8 mouse cellular contexts compared by ENCODE assay signal in genomic region chr4:43957292-43957845, GRCm38 (mm10). TPM values are rescaled to one million over a fixed set of nuclear protein-coding genes. Genes with fewer than 3 reads are reported as not detected.
DNase-seq lines count a peak whose midpoint lies in the region; ATAC-seq and TF ChIP-seq lines count a peak whose summit lies in the region.

TSS of gene Glipr2 (plus strand) at chr4:43957401.

- TF ChIP-seq POLR2A in spleen, adult 2 months (IDR thresholded peaks at IDR 0.05; ENCODE audit: low read depth, low read length): peak; percentile 10; the same call in 1 of the 2 replicates

- no peaks in the 10 kb centered on the region for H3K27me3 ChIP-seq in embryonic facial prominence, embryonic 11.5 days (ENCODE audit: control insufficient read depth, insufficient read depth, low read length)
- no peaks in the 10 kb centered on the region for H3K27me3 ChIP-seq in intestine, postnatal 0 days (replicated peaks; ENCODE audit: control insufficient read depth, insufficient read depth, low read length)
- no peaks in the 10 kb centered on the region for H3K27me3 ChIP-seq in limb, embryonic 15.5 days
- no peaks in the 10 kb centered on the region for H3K27me3 ChIP-seq in midbrain, embryonic 16.5 days (ENCODE audit: control insufficient read depth, insufficient read depth, low read depth, low read length)
- no peaks in the 10 kb centered on the region for H3K27me3 ChIP-seq in spleen, adult 2 months (ENCODE audit: control insufficient read depth, insufficient read depth, low read length)

- peak within 1 kb of the TSS; percentile 92 for H3K4me2 ChIP-seq in embryonic facial prominence, embryonic 11.5 days (ENCODE audit: low read depth, low read length)
- H3K4me2 ChIP-seq in intestine, postnatal 0 days (replicated peaks; ENCODE audit: low read depth): peak within 1 kb of the TSS; percentile 99
- peak within 1 kb of the TSS; percentile 93 for H3K4me2 ChIP-seq in limb, embryonic 15.5 days
- H3K4me2 ChIP-seq in midbrain, embryonic 16.5 days (ENCODE audit: low read length): peak within 1 kb of the TSS; percentile 96

- peak; percentile 86 to 87 for DNase-seq in cerebellum, postnatal 10 days
- no peak for DNase-seq in cerebellum, adult 11 months
- peak; percentile 94 for DNase-seq in embryonic facial prominence, embryonic 11.5 days (ENCODE audit: low spot score)
- DNase-seq in spleen, adult 2 months (ENCODE audit: low read depth in 1 of 2, low spot score in 2 of 2): peak; percentile 57 to 79

- TF ChIP-seq CTCF in intestine, postnatal 0 days (IDR thresholded peaks at IDR 0.05; ENCODE audit: low read depth): peak; percentile 90
- TF ChIP-seq CTCF in spleen, adult 2 months (IDR thresholded peaks at IDR 0.05; ENCODE audit: extremely low read depth, insufficient read depth, insufficient read length, insufficient replicate concordance): peak; percentile 82

- under 1% methylated on average over 45 of the region's 45 CpGs for WGBS in embryonic facial prominence, embryonic 11.5 days
- under 1% methylated on average over 44 of the region's 45 CpGs for WGBS in intestine, postnatal 0 days
- under 1% methylated on average over 45 of the region's 45 CpGs for WGBS in limb, embryonic 15.5 days
- WGBS in midbrain, embryonic 16.5 days: under 1% methylated on average over 39 of the region's 45 CpGs
- under 1% methylated on average over 45 of the region's 45 CpGs for WGBS in spleen, adult 2 months

- peak within 1 kb of the TSS; percentile 74 for H3K9ac ChIP-seq in embryonic facial prominence, embryonic 11.5 days (replicated peaks; ENCODE audit: low read length)
- H3K9ac ChIP-seq in intestine, postnatal 0 days (ENCODE audit: low read depth, low read length): peak within 1 kb of the TSS; percentile 50
- peak within 1 kb of the TSS; percentile 50 for H3K9ac ChIP-seq in limb, embryonic 15.5 days
- peak within 1 kb of the TSS; percentile 85 for H3K9ac ChIP-seq in midbrain, embryonic 16.5 days (ENCODE audit: low read depth, low read length)

- no peaks in the 10 kb centered on the region for H3K9me3 ChIP-seq in embryonic facial prominence, embryonic 11.5 days (replicated peaks; ENCODE audit: control insufficient read depth, low read length)
- no peaks in the 10 kb centered on the region for H3K9me3 ChIP-seq in intestine, postnatal 0 days (ENCODE audit: control insufficient read depth)
- H3K9me3 ChIP-seq in limb, embryonic 15.5 days: no peaks in the 10 kb centered on the region
- no peaks in the 10 kb centered on the region for H3K9me3 ChIP-seq in midbrain, embryonic 16.5 days (replicated peaks; ENCODE audit: control insufficient read depth, low read length, poor library complexity, severe bottlenecking)

- H3K27ac ChIP-seq in embryonic facial prominence, embryonic 11.5 days (replicated peaks; ENCODE audit: low read depth, low read length): peak within 1 kb of the TSS; percentile 83
- H3K27ac ChIP-seq in intestine, postnatal 0 days (ENCODE audit: low read depth, low read length): peak within 1 kb of the TSS; percentile 37; the same call in 1 of the 2 replicates
- peak within 1 kb of the TSS; percentile 85 for H3K27ac ChIP-seq in limb, embryonic 15.5 days
- H3K27ac ChIP-seq in midbrain, embryonic 16.5 days (ENCODE audit: low read length): peak within 1 kb of the TSS; percentile 59
- peak within 1 kb of the TSS; percentile 46 for H3K27ac ChIP-seq in spleen, adult 2 months (ENCODE audit: insufficient read depth, low read length)

- peak within 1 kb of the TSS; percentile 60 for H3K4me3 ChIP-seq in embryonic facial prominence, embryonic 11.5 days (ENCODE audit: low read depth, low read length)
- H3K4me3 ChIP-seq in intestine, postnatal 0 days (ENCODE audit: low read depth, low read length): peak within 1 kb of the TSS; percentile 63
- H3K4me3 ChIP-seq in limb, embryonic 15.5 days: peak within 1 kb of the TSS; percentile 62
- H3K4me3 ChIP-seq in midbrain, embryonic 16.5 days (ENCODE audit: low read depth, low read length): peak within 1 kb of the TSS; percentile 72
- H3K4me3 ChIP-seq in spleen, adult 2 months (ENCODE audit: extremely low read depth, insufficient read depth, insufficient read length): peak within 1 kb of the TSS; percentile 82

- H3K4me1 ChIP-seq in embryonic facial prominence, embryonic 11.5 days (ENCODE audit: control insufficient read depth, insufficient read depth, low read length): peaks cover 7% of the 10 kb centered on the region
- H3K4me1 ChIP-seq in intestine, postnatal 0 days (replicated peaks; ENCODE audit: control insufficient read depth, insufficient read depth, low read length): peaks cover 7% of the 10 kb centered on the region; the same call in 1 of the 2 replicates
- H3K4me1 ChIP-seq in limb, embryonic 15.5 days: peaks cover 31% of the 10 kb centered on the region
- H3K4me1 ChIP-seq in midbrain, embryonic 16.5 days (ENCODE audit: control insufficient read depth, insufficient read depth, low read length): peaks cover 9% of the 10 kb centered on the region
- H3K4me1 ChIP-seq in spleen, adult 2 months (ENCODE audit: control insufficient read depth, insufficient read depth, insufficient read length): peaks cover 20% of the 10 kb centered on the region

- peak; percentile 91 for ATAC-seq in embryonic facial prominence, embryonic 11.5 days (replicated peaks; ENCODE audit: insufficient number of reproducible peaks, low FRiP score, low TSS enrichment, low read depth)
- peak; percentile 86 for ATAC-seq in granulocyte monocyte progenitor cell, adult 5-6 weeks (replicated peaks; ENCODE audit: poor library complexity, severe bottlenecking)
- peak; percentile 66 for ATAC-seq in intestine, postnatal 0 days
- ATAC-seq in limb, embryonic 15.5 days (ENCODE audit: insufficient number of reproducible peaks, low FRiP score, low TSS enrichment, low read depth): peak; percentile 88
- peak; percentile 85 for ATAC-seq in midbrain, embryonic 16.5 days

- no peaks in the 10 kb centered on the region for H3K36me3 ChIP-seq in embryonic facial prominence, embryonic 11.5 days (replicated peaks; ENCODE audit: control insufficient read depth, insufficient read depth, low read depth, low read length)
- H3K36me3 ChIP-seq in intestine, postnatal 0 days (ENCODE audit: control insufficient read depth, insufficient read depth): no peaks in the 10 kb centered on the region
- H3K36me3 ChIP-seq in limb, embryonic 15.5 days: no peaks in the 10 kb centered on the region
- H3K36me3 ChIP-seq in midbrain, embryonic 16.5 days (ENCODE audit: control insufficient read depth, insufficient read depth, low read length): no peaks in the 10 kb centered on the region
- H3K36me3 ChIP-seq in spleen, adult 2 months (ENCODE audit: control insufficient read depth, insufficient read depth, low read length): no peaks in the 10 kb centered on the region

RNA-seq across cellular contexts. Expression of gene Glipr2, which starts in this region (rescaled TPM):
- polyA plus RNA-seq in embryonic facial prominence, embryonic 11.5 days (2014; fragmentation: Nextera tagmentation; extraction: Ambion mirVana): 135 and 142 TPM in 2 replicates
- total RNA-seq in granulocyte monocyte progenitor cell, adult 5-6 weeks (2014; fragmentation: Nextera tagmentation): 8.2 and 12.7 TPM in 2 replicates
- total RNA-seq in granulocyte monocyte progenitor cell, adult 5-6 weeks (2017): 16.4 and 20.8 TPM in 2 replicates
- polyA plus RNA-seq in intestine, postnatal 0 days (2015; fragmentation: Nextera tagmentation; extraction: Ambion mirVana): 25.2 and 26.8 TPM in 2 replicates
- 85.6 and 108 TPM in 2 replicates for polyA plus RNA-seq in limb, embryonic 15.5 days (2015; fragmentation: Nextera tagmentation; extraction: Ambion mirVana)
- 26.6 and 32.1 TPM in 2 replicates for polyA plus RNA-seq in midbrain, embryonic 16.5 days (2015; fragmentation: Nextera tagmentation; extraction: Ambion mirVana)
- 13.7 and 19.8 TPM in 2 replicates for polyA plus RNA-seq in spleen, adult 2 months (2012; rRNA removed)
